Mouse (Mus musculus) cerebellum, adult 2 months (tissue): Measurements from ENCODE around the gene L3mbtl2.

Experiments used
- CTCF ChIP-seq: fragments of 200-500 bp; IDR thresholded peaks from 2 replicates; pipeline ENCODE4 v1.5.1; 2011; ENCODE audit warnings: low read depth, mild to moderate bottlenecking, control low read depth, low read length, moderate library complexity, borderline replicate concordance; ENCODE audit not compliant: insufficient read depth
- POLR2A ChIP-seq: fragments of 200-500 bp; IDR thresholded peaks from 2 replicates; pipeline ENCODE4 v1.6.1; 2011; ENCODE audit warnings: low read length, control low read depth, borderline replicate concordance; ENCODE audit not compliant: insufficient read depth

DNA sequence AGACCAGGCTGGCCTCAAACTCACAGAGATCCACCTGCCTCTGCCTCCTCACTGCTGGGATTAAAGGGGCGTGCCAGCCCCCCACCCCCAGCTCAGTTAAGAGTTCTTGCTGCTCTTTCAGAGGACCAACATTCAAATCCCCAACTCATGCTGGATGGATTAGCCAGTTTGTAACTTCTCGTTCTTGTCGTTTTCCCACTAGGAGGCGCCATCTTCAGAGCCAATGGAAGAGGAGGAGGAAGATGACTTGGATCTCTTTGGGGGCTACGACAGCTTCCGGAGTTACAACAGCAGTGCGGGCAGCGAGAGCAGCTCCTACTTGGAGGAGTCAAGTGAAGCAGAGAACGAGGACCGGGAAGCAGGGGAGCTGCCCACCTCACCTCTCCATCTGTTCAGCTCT lies 3.3 kb downstream of the L3mbtl2 start:
- TF ChIP-seq CTCF (no peak), POLR2A (no peak)
